Mouse (Mus musculus): Measurements from ENCODE around the gene Scly.

- TF ChIP-seq CTCF (IDR thresholded peaks at IDR 0.05; ENCODE audit: extremely low read depth, insufficient read length, insufficient replicate concordance, low read depth, low read length), result no peak
- TF ChIP-seq POLR2A (IDR thresholded peaks at IDR 0.05; ENCODE audit: low read depth, low read length), result no peak
Observed at GRCm38 (mm10) chr1:91295544-91295943, 2.6 kb upstream of the Scly start.

Data from small intestine, adult 2 months (tissue).